Mouse (Mus musculus) bone marrow macrophage, adult 2 months (primary cell): ENCODE data around the gene Theg.

Experiments
- CTCF ChIP-seq: IDR thresholded peaks from 2 replicates; pipeline ENCODE4 v1.5.1; 2012; ENCODE audit warnings: low read depth, mild to moderate bottlenecking, low read length, moderate library complexity
- POLR2A ChIP-seq: IDR thresholded peaks from 2 replicates; pipeline ENCODE4 v1.6.1; 2012; ENCODE audit warnings: mild to moderate bottlenecking, low read depth, low read length, borderline replicate concordance

- TF ChIP-seq POLR2A (no peak), CTCF (no peak)
Measured at GRCm38 (mm10) chr10:79526661-79527452, 60.3 kb downstream of the Theg start.
